Mouse (Mus musculus) activated CD4-positive, CD25-positive, alpha-beta regulatory T cell, adult 4 months (primary cell): Measurements from ENCODE around the gene Plcb1. TPM values are rescaled to one million over a fixed set of nuclear protein-coding genes. Genes with fewer than 3 reads are reported as not detected.

ENCODE experiments used
- ATAC-seq: one replicate; pipeline ENCODE4 v1.8.0; 2017
- polyA plus RNA-seq, 2 experiments: library from polyadenylated mRNA; unstranded; fragments of 100-300 nt; shearing (Covaris generic); gene quantifications; one replicate each; pipeline ENCODE4 v1.2.1; 2017

Plcb1 gene
- not detected for polyA plus RNA-seq

DNA sequence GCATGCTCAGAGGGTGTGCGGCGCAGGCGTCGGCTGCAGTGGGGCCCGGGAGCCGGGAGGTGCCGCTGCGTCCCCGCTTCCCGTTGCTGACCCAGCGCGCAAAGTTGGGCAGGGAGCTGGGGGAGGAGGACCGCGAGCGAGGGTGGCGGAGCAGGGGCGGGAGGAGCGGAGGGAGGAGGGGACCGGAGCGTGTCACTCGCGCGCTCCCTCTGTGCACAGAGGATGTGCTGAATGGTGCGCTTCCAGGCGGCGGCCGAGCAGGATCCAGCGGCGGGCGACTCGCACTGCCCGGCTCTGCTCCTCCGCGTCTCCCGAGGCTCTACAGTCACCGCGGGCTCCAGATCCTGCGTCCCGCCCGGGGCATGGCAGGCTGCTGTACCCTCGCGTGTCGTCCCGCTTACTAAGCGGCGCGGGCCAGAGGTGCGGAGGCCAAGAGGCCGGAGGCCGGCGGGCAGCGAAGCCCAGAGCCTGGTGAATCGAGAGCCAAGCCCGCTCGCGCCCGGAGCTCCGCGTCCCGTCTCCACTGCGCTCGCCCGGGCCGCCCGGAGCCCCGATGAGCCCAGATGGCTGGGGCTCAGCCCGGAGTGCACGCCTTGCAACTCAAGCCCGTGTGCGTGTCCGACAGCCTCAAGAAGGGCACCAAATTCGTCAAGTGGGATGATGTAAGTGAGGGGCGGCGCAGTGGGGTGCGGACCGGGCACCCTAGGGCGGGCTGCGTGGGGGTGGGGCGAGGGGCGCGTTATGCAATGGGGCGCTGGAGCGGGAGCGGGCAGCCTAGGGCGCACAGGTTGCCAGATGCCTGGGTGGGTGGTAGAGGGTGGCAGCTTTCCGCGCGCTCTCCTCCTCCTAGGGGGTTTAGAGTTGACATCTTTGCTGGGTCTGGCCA is at the start of gene Plcb1:
Gene Plcb1, plus strand, starts transcription at position 98 of the 886 bp plus-strand sequence.
- ATAC-seq, result no peak

DNA sequence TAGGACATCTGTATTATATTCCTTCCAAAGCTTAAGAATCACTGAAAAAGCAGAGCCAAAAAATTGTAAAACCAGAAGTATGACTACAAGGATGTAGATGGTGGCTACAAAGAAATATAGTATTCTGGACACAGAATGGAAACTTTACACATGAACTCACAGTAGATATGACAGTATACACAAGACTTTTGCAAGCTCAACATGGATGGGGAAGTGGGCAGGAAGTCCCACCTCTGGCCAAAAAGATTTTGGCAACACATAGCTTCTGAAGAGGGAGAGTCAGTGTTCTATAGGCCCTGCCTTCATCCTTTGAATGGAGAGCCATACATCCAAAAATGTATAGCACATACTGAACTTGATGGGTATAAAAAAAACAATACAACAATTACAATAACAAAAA is 30.3 kb upstream of the Plcb1 start:
- ATAC-seq, result no peak

DNA sequence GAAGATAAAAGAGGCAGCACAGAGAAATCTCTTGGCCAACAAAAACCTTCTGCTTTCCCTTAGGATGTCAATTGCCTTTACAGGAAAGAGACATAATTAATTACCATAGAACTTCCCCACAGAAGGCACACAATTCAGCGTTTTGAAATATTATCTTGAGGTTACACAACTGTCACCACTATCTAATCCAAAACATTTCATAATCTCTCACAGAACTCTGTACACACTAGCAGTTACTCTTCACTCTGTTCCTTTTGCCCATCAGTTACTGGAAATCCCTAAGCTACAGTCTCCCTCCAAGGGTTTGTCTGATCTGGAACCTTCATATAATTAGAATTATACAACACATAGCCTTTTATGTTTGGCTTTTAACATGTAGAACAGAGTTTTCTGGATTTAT is 29.8 kb upstream of the Plcb1 start:
- ATAC-seq, result no peak

DNA sequence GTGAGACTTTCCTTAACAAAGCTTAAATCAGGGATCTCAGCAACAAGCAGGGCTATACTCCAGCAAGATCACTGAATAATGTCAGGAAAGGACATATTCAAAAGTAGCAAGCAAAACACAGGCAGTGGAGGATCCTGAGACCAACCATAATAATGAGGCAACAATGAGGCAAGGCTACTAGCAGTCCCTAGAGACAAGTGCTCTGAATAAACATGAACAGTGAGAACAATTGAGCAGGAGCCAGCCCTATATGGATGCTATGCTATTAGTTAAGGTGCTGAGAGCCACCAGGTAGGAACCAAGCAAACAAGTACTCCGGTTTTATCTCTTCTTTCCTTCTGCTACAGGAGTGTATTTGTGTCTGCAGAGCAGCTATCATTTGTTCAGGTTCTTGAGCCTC is 24.8 kb upstream of the Plcb1 start:
- ATAC-seq, result no peak

DNA sequence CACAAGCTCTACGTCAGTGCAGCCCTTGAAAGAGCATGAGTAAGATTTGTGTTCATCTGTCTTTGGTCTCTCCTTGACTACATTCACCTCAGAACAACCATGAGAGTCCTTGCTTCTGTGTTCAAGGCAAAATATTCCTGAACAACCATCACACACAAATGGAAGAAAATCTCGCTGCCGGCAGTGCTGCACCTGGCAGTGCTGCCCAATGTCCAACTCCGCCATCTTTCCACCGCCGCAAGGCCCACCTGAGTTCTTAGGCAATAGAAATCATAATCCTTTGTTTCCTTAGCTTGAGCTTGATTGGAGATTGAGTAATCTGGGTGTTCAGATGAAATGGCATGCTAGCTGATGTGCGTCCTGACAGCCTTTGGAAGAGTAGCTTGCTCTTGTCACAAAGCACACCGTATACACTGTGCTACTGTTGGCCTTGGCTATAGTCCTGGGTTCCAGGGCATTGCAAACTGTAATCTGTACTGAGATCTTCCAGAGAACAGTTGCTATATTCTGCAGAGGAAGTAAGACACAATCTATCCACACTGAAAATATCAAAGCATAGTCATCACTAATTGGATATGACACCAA is 22.4 kb upstream of the Plcb1 start:
- no peak for ATAC-seq

DNA sequence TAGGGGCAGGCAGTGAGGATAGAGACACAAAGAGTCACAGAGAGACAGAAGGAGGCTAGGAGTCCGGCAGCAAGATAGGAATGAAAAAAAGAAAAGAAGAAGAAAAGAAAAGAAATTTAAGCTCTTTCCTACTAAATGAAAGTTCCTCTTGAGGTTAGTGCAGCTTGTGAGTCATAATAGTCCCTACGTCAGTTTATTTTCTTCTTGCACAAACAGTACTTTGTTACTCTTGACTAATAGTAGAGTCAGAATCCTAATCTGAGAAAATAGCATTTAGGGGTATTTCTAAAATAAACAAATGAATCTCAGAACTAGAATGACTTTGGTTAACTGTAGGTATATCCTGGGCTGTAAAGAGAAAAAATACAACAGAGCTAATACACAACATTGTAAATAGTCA is 21.4 kb upstream of the Plcb1 start:
- ATAC-seq, result no peak

DNA sequence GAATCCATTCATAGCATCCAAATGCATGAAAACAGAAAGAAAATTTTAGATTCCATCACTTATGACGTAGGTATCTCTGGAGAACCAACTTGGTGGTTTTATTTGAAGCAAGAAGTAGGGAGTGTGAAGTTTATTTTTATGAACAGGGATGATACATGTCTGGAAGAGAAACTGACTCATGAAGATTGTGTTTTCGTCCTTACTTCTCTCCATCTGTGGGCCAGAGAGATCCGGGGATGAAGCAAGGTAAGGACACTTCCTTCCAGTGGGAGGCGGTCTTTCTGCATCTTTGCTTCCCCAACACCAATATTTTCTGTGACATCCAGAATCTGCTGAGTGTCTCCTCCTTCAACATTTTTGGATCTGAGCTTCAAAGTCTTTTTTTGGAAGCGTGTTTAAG is 6.0 kb upstream of the Plcb1 start:
- ATAC-seq, result no peak

DNA sequence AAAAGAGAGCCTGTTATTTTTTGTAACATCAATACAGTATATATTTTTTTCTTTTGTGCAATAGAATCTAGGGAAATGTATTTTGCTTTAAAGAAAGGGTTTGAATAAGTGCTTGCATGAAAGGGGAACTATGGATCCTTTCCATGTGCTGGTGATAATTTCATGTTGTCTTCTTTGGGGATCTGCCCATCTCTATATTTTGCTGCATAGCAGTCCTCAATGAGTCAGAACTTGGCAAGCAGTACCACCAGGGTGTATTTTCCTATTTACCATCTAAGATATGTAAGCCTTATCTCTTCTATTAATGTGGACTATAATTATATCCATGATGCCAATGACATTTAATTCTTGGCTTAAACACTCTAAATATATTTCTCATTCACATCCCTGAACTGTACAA is 5.6 kb upstream of the Plcb1 start:
- ATAC-seq, result no peak

DNA sequence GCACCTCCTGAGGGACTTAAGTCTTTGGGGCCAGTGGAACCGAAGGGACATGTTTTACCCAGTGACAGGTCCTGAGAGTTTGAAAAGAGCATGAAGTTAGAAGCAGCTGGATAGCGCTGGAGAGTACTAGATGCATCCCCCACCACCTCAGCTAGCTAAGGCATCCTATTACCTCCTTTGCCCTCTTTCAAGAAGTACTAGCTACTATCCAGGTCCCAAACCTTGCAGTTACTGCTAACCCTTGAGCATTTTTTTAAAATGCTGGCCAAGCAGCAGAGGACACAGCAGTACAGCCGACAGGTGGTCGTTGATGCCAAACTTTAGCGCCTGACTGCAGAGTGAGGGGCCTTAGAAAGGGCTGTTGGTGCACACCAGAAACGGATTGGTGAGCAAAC is 986 bp downstream of the Plcb1 start:
- no peak for ATAC-seq

DNA sequence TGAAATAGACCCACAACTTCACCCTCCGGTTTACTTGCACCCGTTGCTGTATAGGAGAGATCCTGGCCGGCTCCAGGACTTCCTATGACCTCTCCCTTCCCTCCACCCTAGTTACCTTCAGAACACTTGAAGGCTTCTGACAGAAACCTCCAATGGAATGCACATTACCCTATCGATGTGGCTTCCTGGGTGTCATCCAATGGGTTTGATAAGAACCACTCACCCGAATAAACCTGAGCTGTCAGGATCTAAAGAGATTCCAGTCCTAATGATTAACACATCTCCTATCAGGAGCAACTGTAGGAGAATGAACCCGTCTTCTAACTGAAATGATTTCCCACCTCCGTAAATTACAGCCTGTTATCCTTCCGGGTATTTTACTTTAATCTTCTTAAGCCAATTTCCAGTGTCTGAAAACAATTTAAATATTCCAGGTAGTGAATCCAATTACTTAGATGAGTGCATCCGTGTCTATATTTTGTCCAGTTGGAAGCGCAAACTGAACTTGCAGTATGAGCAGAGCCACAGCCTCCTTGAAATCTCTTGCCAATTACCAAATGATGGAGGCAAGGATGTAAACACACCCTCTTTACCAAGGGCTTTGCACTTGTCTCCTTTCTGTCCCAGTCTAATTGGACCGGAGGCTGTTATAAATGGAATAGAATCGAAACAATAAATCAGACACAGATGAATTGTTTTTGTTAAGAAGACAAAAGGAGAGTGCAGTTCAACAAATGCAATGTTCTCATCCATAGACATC is 1.6 kb downstream of the Plcb1 start:
- no peak for ATAC-seq

DNA sequence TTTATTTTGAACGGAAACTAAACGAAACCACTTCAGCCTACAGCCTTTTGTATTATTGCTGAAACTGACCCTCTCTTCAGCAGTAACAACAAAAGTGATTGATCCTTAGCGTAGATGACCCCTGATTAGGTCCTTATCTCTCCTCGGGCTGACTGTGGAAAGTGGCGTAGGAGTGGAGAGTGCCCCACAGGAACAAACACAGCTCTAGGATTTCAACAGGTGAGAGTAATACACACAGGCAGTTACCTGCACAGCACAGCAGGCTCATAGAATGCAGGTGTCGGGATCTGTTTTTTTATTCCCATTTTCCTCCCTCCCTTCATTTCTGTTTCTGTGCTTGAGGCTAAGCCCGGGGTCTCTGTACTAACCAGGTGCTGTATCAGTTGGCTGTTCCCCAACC is 7.1 kb downstream of the Plcb1 start:
- no peak for ATAC-seq

DNA sequence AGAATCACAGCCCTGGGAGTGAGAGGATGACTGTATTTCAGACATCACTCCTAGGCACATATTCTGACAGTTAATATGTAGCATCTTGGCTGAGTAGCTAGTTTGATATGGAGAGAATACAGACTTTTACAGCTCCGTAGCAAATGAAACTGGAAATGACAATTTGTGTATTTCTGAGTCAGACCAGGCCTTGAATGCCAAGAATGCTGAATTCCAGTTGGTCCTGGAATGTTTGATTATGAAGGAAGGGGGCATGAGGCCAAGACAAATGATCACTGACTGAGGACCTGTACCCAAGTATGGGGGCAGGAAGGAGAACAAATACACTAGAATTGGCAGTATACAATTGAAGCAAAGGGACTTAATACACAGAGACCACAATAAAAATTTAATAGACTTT is 14.4 kb downstream of the Plcb1 start:
- ATAC-seq, result no peak

DNA sequence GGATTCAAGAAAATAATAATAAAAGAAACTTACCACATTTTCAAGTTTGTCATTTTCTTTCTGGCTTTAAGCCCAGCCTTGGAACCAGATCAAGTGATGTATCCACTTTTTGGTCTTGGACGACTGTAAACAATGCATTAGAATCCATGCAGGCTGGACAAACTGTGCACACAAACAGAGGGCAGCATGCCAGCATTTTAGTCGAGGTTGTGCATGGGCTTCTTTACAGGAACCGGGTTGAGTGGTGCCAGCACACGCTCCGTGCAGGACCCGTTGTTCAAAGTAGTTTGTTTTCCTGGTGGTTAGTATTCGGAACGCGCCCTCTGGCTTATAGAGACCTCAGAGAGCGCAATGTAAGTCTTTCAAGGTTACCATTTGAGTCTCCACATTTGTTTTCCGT is 30.5 kb downstream of the Plcb1 start:
- ATAC-seq, result no peak

DNA sequence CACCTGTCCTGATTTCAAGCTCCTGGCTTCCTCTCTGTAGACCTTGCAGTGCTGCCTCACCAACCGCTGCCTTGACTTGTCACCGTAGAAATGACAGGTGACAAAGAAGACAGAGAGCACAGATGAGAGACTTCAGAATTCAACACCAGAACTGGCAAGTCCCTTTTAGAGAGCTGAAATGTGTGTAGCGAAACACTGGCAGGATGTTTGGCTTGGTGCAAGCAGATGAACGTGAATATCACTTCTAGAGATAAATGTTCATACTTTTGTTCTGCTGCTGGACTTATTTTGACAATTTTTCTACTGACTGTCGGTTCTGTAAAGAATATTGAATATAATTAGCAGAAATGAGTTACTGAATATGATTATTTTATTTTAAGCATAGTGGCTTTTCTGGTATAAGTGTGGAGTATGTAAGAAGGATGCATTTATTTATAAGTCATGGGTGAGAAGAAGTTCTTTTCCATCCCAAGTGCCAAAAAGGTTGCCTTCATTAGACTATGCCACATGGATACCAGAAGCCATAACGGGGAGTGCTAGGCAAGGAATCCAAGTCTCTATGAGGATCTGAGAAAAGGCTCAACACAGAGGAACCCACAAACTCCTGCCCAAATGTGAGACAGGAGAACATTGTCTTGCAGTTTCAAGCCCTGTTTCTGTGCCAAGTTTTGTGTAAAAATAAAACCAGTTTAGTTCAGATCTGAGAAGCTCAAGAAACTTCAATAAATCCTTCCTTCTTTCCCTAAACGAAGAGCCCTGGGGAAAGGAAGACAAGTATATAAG is 31.4 kb downstream of the Plcb1 start:
- ATAC-seq, result no peak

DNA sequence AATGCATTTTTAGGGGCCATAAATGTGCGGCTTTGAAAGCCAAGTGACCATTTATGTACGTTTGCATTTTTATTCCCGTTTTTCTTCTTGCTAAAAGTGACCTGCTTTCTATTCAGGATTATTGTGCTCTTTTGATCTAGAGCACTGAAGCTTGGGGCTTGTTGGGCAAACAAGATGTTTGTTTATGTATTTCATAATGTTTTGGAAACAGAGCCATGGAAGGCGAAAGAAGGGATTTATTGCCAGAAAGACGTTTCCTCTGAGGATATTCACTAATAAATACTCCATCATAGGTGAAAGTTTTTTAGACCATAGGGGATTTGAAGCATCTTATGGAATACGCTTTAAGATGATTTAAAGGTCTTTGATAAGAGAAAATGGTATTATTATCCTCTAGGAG is 35.3 kb downstream of the Plcb1 start:
- ATAC-seq, result no peak

DNA sequence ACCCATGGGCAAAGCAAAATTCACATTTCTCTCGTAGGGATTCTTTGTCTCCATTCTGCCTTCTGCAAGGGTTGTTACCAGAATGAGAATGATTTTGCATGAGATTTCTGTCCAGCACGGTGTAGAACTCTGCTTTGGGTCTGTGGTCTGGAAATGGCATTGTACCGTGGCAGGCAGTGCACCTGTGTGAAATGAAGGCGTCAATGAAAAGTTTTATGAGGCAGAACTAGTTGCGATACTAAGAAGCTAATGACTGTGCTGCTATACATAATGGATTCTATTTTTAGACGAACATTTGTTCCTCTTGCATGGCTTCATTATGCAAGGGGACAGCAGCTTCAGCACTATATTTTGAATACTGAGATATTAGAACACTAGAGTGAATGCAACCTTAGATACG is 39.8 kb downstream of the Plcb1 start:
- no peak for ATAC-seq

DNA sequence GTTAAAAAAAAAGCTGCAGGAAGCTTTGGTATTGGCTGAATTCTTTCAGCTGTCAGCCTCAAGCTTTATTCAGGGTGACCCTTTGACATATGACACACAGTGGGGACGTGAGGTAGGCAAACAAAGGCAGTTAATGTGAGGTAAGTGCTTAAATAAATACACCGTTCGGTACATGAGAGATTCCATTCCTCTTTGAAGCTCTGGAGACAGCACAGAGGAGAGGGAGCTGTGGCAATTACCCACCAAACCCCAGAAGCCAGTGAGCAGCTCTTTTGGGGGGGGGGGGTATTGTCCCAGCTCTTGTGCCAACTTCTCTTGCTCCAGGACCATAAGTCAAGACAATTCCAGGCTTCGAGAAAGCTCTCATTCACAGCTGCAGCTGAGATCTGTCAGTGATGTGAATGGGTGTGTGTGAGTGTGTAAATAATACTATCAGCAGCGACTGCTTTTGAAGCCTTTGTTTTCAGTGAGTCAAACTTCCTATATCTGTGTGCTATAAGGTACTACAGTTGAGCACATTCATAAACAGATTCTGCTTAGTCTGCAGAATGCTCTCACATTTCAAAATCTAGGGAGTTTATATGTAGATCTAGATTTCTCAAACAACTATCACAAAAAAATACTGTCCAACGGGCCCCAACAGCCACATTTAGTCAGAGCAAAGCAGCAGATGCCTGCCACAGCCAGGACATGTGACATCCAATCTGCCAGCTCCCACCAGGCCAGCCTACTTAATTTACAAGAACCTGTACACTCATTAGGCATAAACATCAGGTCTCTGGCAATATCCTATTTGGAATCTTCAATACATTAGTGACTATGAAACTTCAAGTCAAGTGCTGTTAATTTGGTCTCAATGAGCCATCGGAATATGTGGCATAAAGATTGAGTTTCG is 40.5 kb downstream of the Plcb1 start:
- no peak for ATAC-seq

DNA sequence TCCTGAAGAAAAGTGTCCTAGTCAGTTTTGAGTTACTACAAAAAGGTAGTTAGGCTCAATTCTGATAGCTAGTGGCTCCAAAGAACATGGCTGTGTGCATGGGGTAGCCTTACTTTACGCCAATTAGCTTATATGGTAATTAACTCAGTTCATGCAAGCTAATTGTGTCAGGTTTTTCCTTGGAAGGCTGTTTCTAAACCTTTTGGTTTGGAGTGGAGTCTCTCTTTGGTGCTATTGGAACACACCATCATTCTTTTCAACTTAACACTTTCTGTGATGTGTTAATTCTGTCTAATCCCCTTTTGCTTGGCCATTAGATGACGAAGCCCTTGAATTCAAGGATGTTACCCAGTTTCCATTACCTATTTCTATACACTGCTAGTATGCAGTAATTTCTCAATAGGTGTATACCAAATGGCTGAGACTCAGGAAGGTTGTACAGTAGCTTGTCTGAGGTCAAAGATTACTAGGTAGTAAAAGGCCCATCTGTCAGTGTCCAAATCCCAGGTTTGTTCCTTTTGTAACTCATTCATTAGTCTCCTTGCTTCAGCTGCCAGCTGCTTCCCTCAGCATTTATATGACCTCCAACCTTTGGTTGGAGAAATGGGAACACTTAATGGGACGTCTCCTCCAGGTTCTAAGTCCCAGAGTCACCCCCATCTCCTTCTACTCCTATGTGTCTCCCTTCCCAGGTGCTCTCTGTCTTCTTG is 42.1 kb downstream of the Plcb1 start:
- ATAC-seq, result no peak

DNA sequence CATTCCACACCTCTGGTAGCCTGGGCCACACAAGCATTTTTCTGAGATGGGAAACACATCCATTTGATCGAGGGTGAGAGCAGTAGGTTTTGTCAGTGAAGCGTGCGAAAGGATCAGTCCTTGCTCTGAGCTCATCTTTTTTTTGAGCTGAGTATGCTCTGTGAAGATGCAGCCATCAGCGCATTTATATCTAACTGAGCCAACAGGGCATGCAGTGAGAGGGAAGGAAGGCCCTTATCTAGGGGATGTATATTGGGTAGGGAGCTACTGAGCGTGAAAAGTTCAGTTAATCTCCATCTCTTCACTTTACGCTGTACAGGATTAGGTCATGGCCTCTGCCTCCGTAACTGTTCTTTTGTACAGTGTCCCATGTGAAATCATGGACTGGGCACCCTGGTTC is 46.0 kb downstream of the Plcb1 start:
- ATAC-seq, result no peak

DNA sequence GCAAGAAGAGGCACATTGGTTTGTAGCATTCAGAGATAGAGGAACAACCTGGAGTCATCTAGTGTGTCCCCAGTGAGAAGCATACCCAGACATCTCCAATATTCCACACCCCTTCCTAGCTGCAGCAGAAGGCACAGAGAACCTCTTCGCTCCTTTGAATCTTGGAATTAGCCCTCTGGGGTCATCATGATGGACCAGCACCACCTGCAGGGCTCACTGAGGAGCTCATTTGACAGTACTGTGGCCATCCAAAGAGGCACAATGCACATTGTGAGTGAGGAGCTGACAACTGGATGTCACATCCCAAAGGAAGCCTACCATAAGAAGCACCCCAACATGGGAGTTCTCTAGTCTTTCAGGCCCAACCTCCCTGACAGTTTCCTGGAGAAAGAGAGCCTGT is 50.2 kb downstream of the Plcb1 start:
- no peak for ATAC-seq

DNA sequence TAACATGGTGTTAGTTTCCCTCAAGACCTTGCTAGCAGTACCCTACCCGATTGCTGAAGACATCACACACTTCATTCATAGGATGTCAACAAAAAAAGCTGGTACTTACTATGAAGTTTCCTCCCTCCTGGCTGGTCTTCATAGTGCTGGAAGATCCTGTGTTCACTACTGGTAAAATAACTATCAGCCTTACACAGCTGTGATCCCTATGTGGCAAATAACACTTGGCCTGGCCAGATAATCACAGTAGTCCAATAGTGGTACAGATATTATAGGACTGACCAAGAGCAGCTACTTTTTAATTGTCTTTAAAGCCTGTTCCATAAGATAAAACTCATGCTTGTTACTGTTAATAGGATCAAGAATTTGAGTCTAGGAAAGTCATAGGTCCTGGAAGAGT is 52.3 kb downstream of the Plcb1 start:
- no peak for ATAC-seq
